In genomic region chr11:77721389-77721788, GRCm38 (mm10) we compare ENCODE assay signal across 33 mouse cellular contexts. TPM values are rescaled to one million over a fixed set of nuclear protein-coding genes. Genes with fewer than 3 reads are reported as not detected.
DNase-seq lines count a peak whose midpoint lies in the region; ATAC-seq and TF ChIP-seq lines count a peak whose summit lies in the region.
"Had no signal": no experiment of that assay in that cellular context is flagged by ENCODE, and none has a peak within 500 bp of the region (broad histone marks: within the 10 kb centered on the region; RNA-seq: fewer than 3 reads in every experiment).

No protein-coding gene starts in this region.

- no peaks in the 10 kb centered on the region; the same call in 1 of the 2 replicates for H3K36me3 ChIP-seq in liver, postnatal 0 days (replicated peaks; ENCODE audit: insufficient read depth, low read length)
- H3K36me3 ChIP-seq in liver, embryonic 12.5 days: peaks cover 6% of the 10 kb centered on the region
- peaks cover 32% of the 10 kb centered on the region for H3K36me3 ChIP-seq in E14TG2a.4 (ENCODE audit: insufficient read depth, low read length)
- H3K36me3 ChIP-seq in splenic B cell, adult 2 months (ENCODE audit: control insufficient read depth, insufficient read depth, low read length, poor library complexity, severe bottlenecking): no peaks in the 10 kb centered on the region; the same call in 1 of the 2 replicates
- H3K36me3 ChIP-seq: embryonic facial prominence, embryonic 12.5 days; hindbrain, embryonic 12.5 days; liver, embryonic 13.5 days had no signal

- no peak overlapping the region for H3K4me2 ChIP-seq in liver, postnatal 0 days (ENCODE audit: low read depth, low read length)
- H3K4me2 ChIP-seq in liver, embryonic 12.5 days: no peak overlapping the region
- H3K4me2 ChIP-seq: embryonic facial prominence, embryonic 12.5 days; hindbrain, embryonic 12.5 days; limb, embryonic 12.5 days; liver, embryonic 13.5 days; midbrain, embryonic 11.5 days had no signal

- no peak for ATAC-seq in liver, postnatal 0 days
- ATAC-seq in liver, embryonic 12.5 days: no peak

- peak; percentile 4; the same call in 1 of the 2 replicates for TF ChIP-seq CTCF in gastrocnemius, adult 2 months (IDR thresholded peaks at IDR 0.05)
- peak; percentile 37 for TF ChIP-seq CTCF in liver, postnatal 0 days (IDR thresholded peaks at IDR 0.05; ENCODE audit: low read depth)
- peak; percentile 27 for TF ChIP-seq CTCF in E14TG2a.4 (conservative IDR thresholded peaks at IDR 0.05; ENCODE audit: low read length)

- WGBS in liver, postnatal 0 days (ENCODE audit: insufficient replicate concordance): 86% methylated on average over 4 of the region's 4 CpGs
- WGBS in liver, embryonic 12.5 days (ENCODE audit: insufficient replicate concordance): 70% methylated on average over 4 of the region's 4 CpGs

- TF ChIP-seq EP300 in liver, postnatal 0 days (IDR thresholded peaks at IDR 0.05; ENCODE audit: low read depth): no peak

- no peak for DNase-seq in gastrocnemius, adult 2 months
- DNase-seq in gastrocnemius, postnatal 25 days: no peak
- DNase-seq in liver, postnatal 0 days: no peak
- DNase-seq in splenic B cell, adult 2 months (ENCODE audit: low read depth, low spot score): peak; percentile 6
- no peak for DNase-seq in cerebellum, adult 11 months
- no peak for DNase-seq in left cerebral cortex, adult 11 months (ENCODE audit: low spot score)
- DNase-seq: adrenal gland, adult 2 months; cerebellum, adult 11-12 months; cerebellum, postnatal 10 days; gastrocnemius, postnatal 10 days; heart, adult 18-20 months; kidney, adult 18-20 months; kidney, postnatal 10 days; liver, embryonic 13.5 days; lung, postnatal 14 days had no signal

- no peak overlapping the region for H3K4me3 ChIP-seq in gastrocnemius, adult 2 months
- H3K4me3 ChIP-seq in liver, postnatal 0 days (ENCODE audit: low read depth, low read length): no peak overlapping the region
- no peak overlapping the region for H3K4me3 ChIP-seq in liver, embryonic 12.5 days
- no peak overlapping the region for H3K4me3 ChIP-seq in E14TG2a.4 (replicated peaks; ENCODE audit: low read length)
- H3K4me3 ChIP-seq: embryonic facial prominence, embryonic 12.5 days; hindbrain, embryonic 12.5 days; limb, embryonic 12.5 days; liver, embryonic 13.5 days had no signal

- no peak overlapping the region for H3K27ac ChIP-seq in gastrocnemius, adult 2 months
- H3K27ac ChIP-seq in liver, postnatal 0 days (ENCODE audit: low read depth): no peak overlapping the region
- no peak overlapping the region for H3K27ac ChIP-seq in liver, embryonic 12.5 days
- H3K27ac ChIP-seq: embryonic facial prominence, embryonic 12.5 days; hindbrain, embryonic 12.5 days; limb, embryonic 12.5 days; liver, embryonic 13.5 days had no signal

- H3K9ac ChIP-seq in liver, postnatal 0 days (replicated peaks): no peak overlapping the region
- no peak overlapping the region for H3K9ac ChIP-seq in liver, embryonic 12.5 days
- H3K9ac ChIP-seq: embryonic facial prominence, embryonic 12.5 days; hindbrain, embryonic 12.5 days; limb, embryonic 12.5 days; liver, embryonic 13.5 days had no signal

- H3K4me1 ChIP-seq in liver, postnatal 0 days (ENCODE audit: insufficient read depth): no peaks in the 10 kb centered on the region
- no peaks in the 10 kb centered on the region for H3K4me1 ChIP-seq in liver, embryonic 12.5 days
- peaks cover 17% of the 10 kb centered on the region for H3K4me1 ChIP-seq in E14TG2a.4 (replicated peaks; ENCODE audit: low read depth, low read length)
- H3K4me1 ChIP-seq: embryonic facial prominence, embryonic 12.5 days; limb, embryonic 12.5 days; liver, embryonic 13.5 days had no signal

- no peaks in the 10 kb centered on the region for H3K27me3 ChIP-seq in liver, postnatal 0 days (ENCODE audit: insufficient read depth, low read length)
- no peaks in the 10 kb centered on the region for H3K27me3 ChIP-seq in liver, embryonic 12.5 days (replicated peaks)
- H3K27me3 ChIP-seq in E14TG2a.4 (ENCODE audit: insufficient read depth, low read length): no peaks in the 10 kb centered on the region
- H3K27me3 ChIP-seq in splenic B cell, adult 2 months (ENCODE audit: control insufficient read depth, insufficient read depth, low read length, poor library complexity, severe bottlenecking): no peaks in the 10 kb centered on the region
- H3K27me3 ChIP-seq: embryonic facial prominence, embryonic 12.5 days; hindbrain, embryonic 12.5 days; limb, embryonic 12.5 days had no signal

- no peaks in the 10 kb centered on the region for H3K9me3 ChIP-seq in liver, postnatal 0 days (ENCODE audit: low read length)
- no peaks in the 10 kb centered on the region for H3K9me3 ChIP-seq in liver, embryonic 12.5 days (replicated peaks)
- no peaks in the 10 kb centered on the region for H3K9me3 ChIP-seq in E14TG2a.4 (ENCODE audit: low read length)
- H3K9me3 ChIP-seq: embryonic facial prominence, embryonic 12.5 days; hindbrain, embryonic 12.5 days; limb, embryonic 12.5 days; liver, embryonic 13.5 days had no signal

- intact Hi-C loops in gastrocnemius, adult 2 months (cut with DNase I): no loop called here

RNA-seq across cellular contexts. Expression of gene Cryba1, which starts 3.7 kb away (rescaled TPM):
- not detected for total RNA-seq in gastrocnemius, adult 2 months (2021)
- total RNA-seq in gastrocnemius, postnatal 25 days (2021): not detected
- not detected in 2 replicates for polyA plus RNA-seq in liver, postnatal 0 days (2015; fragmentation: Nextera tagmentation; extraction: Ambion mirVana)
- not detected in 2 replicates for polyA plus RNA-seq in liver, embryonic 12.5 days (2016; fragmentation: Nextera tagmentation; extraction: Ambion mirVana)
- total RNA-seq: adrenal gland, adult 2 months; adrenal gland, postnatal 4 days; gastrocnemius, postnatal 10 days; heart, adult 18-20 months; heart, postnatal 25 days; layer of hippocampus, postnatal 25 days; left cerebral cortex, postnatal 10 days; megakaryocyte progenitor cell, adult 5-6 weeks; monocyte, adult 5-6 weeks; neutrophil, adult 5-6 weeks had no signal
- polyA plus RNA-seq: adrenal gland, adult 2 months; cortical plate, adult 2 months; heart, embryonic 14.5 days; limb, embryonic 12.5 days; liver, embryonic 13.5 days; small intestine, adult 2 months; testis, adult 2 months; urinary bladder, adult 2 months had no signal

RNA-seq across cellular contexts. Expression of gene Nufip2, which starts 35.4 kb away (rescaled TPM):
- 10 to 100 TPM; 36.9 to 43.8 TPM for total RNA-seq in gastrocnemius, adult 2 months (2021)
- total RNA-seq in gastrocnemius, postnatal 25 days (2021): 10 to 100 TPM; 34.7 to 37.3 TPM
- 2.0 and 2.4 TPM in 2 replicates for polyA plus RNA-seq in liver, postnatal 0 days (2015; fragmentation: Nextera tagmentation; extraction: Ambion mirVana)
- 2.7 and 3.2 TPM in 2 replicates for polyA plus RNA-seq in liver, embryonic 12.5 days (2016; fragmentation: Nextera tagmentation; extraction: Ambion mirVana)

RNA-seq across cellular contexts. Expression of gene Myo18a, which starts 41.7 kb away (rescaled TPM):
- 100 to 1,000 TPM; 345 to 399 TPM for total RNA-seq in gastrocnemius, adult 2 months (2021)
- total RNA-seq in gastrocnemius, postnatal 25 days (2021): 100 to 1,000 TPM; 329 to 377 TPM
- polyA plus RNA-seq in liver, postnatal 0 days (2015; fragmentation: Nextera tagmentation; extraction: Ambion mirVana): 10.4 and 10.5 TPM in 2 replicates
- 28.8 and 30.3 TPM in 2 replicates for polyA plus RNA-seq in liver, embryonic 12.5 days (2016; fragmentation: Nextera tagmentation; extraction: Ambion mirVana)
